Mouse (Mus musculus) brain, embryonic 14.5 days (tissue): ENCODE data around the gene Ube2f.

Experiments
- CTCF ChIP-seq: fragments of 200-500 bp; IDR thresholded peaks from 2 replicates; pipeline ENCODE4 v1.5.1; 2012; ENCODE audit warnings: inconsistent platforms, mild to moderate bottlenecking, moderate library complexity, borderline replicate concordance; ENCODE audit not compliant: insufficient read depth, insufficient read length; ENCODE audit errors: extremely low read depth
- POLR2A ChIP-seq: fragments of 200-500 bp; IDR thresholded peaks from 2 replicates; pipeline ENCODE4 v1.6.1; 2012; ENCODE audit warnings: mild to moderate bottlenecking, inconsistent platforms, borderline replicate concordance; ENCODE audit not compliant: poor library complexity, insufficient read depth, insufficient read length, severe bottlenecking; ENCODE audit errors: extremely low read depth

DNA sequence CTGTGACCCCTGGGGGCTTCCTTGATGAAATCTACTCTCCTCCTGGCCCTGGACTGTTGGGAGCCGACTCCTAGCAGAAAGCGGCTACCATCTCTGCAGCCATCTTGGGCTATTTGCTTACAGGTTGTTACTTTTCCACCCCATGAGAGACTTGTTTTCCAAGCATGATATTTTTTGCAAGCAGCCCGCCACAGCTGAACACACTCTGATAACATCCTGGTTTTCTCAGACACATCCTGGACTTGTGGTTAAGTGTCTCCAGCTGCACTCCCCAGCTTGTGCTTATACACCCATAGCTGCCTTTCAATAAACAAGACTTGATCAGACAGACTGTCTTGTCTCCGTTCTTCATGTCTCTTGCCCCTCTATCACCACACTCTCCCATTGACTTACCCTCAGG, 8.9 kb upstream of the Ube2f start:
- TF ChIP-seq POLR2A (no peak), CTCF (no peak)
